Mouse (Mus musculus) cerebellum, adult 2 months (tissue): ENCODE results near the gene Dscam.

Source experiments
- CTCF ChIP-seq: fragments of 200-500 bp; IDR thresholded peaks from 2 replicates; pipeline ENCODE4 v1.5.1; 2011; ENCODE audit warnings: low read depth, mild to moderate bottlenecking, control low read depth, low read length, moderate library complexity, borderline replicate concordance; ENCODE audit not compliant: insufficient read depth
- POLR2A ChIP-seq: fragments of 200-500 bp; IDR thresholded peaks from 2 replicates; pipeline ENCODE4 v1.6.1; 2011; ENCODE audit warnings: low read length, control low read depth, borderline replicate concordance; ENCODE audit not compliant: insufficient read depth

DNA sequence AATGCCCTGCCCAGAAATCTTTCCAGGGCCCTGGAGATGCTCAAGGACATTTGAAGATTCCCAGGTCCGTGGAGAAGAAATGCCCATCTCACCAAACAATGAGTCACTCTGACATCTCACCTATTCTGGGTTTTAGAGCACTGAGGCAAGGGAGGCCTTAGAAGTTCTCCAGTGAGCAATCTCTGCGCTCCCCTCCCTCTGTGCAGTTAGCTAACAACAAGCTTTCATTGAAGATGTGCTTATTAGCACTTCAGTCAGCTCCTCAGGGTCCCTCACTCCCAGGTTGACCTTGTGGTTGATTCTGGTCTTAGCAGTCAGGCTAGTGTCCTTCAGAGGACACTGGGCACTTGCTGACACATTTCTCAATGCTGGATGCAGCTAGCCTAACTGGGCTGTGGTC, 265.8 kb downstream of the Dscam start:
- TF ChIP-seq CTCF (no peak), POLR2A (no peak)
